8 mouse cellular contexts compared by ENCODE assay signal in genomic region chr7:24902630-24903443, GRCm38 (mm10). TPM values are rescaled to one million over a fixed set of nuclear protein-coding genes. Genes with fewer than 3 reads are reported as not detected.
DNase-seq lines count a peak whose midpoint lies in the region; ATAC-seq and TF ChIP-seq lines count a peak whose summit lies in the region.

Arhgef1 (plus strand) TSS chr7:24902912.

- peaks cover 3% of the 10 kb centered on the region; the same call in 1 of the 2 replicates for H3K36me3 ChIP-seq in embryonic facial prominence, embryonic 15.5 days
- 0 out of 2 replicates have a peak, but pooled peaks cover 2% of the 10 kb centered on the region for H3K36me3 ChIP-seq in heart, embryonic 14.5 days (ENCODE audit: control insufficient read depth, insufficient read depth, low read length)
- H3K36me3 ChIP-seq in kidney, postnatal 0 days (ENCODE audit: insufficient read depth, low read length), result no peaks in the 10 kb centered on the region
- H3K36me3 ChIP-seq in liver, postnatal 0 days (replicated peaks; ENCODE audit: insufficient read depth, low read length), result peaks cover 6% of the 10 kb centered on the region; the same call in 1 of the 2 replicates
- H3K36me3 ChIP-seq in neural tube, embryonic 13.5 days, result no peaks in the 10 kb centered on the region
- H3K36me3 ChIP-seq in thymus, adult 2 months (ENCODE audit: control insufficient read depth, insufficient read depth, low read length), result no peaks in the 10 kb centered on the region

- DNase-seq in CD4-positive, CD25-positive, alpha-beta regulatory T cell, adult 2 months (ENCODE audit: low read depth, low spot score), result peak; percentile 85
- peak; percentile 76 for DNase-seq in adrenal gland, postnatal 25 days
- DNase-seq in kidney, postnatal 0 days (ENCODE audit: low spot score), result peak; percentile 71
- DNase-seq in liver, postnatal 0 days, result peak; percentile 80
- peak; percentile 79 for DNase-seq in thymus, adult 2 months

- H3K4me3 ChIP-seq in embryonic facial prominence, embryonic 15.5 days (replicated peaks), result peak within 1 kb of the TSS; percentile 82
- H3K4me3 ChIP-seq in heart, embryonic 14.5 days (ENCODE audit: control insufficient read depth in 1 of 2, insufficient read depth in 1 of 2, low read depth in 1 of 2, low read length in 2 of 2), result peak within 1 kb of the TSS; percentile 75 to 82
- peak within 1 kb of the TSS; percentile 77 for H3K4me3 ChIP-seq in kidney, postnatal 0 days (replicated peaks; ENCODE audit: low read depth, low read length)
- peak within 1 kb of the TSS; percentile 70 for H3K4me3 ChIP-seq in liver, postnatal 0 days (ENCODE audit: low read depth, low read length)
- peak within 1 kb of the TSS; percentile 66 for H3K4me3 ChIP-seq in neural tube, embryonic 13.5 days
- peak within 1 kb of the TSS; percentile 91 for H3K4me3 ChIP-seq in thymus, adult 2 months (ENCODE audit: control insufficient read depth, insufficient read depth, low read length)

- no peak for TF ChIP-seq EP300 in liver, postnatal 0 days (IDR thresholded peaks at IDR 0.05; ENCODE audit: low read depth)

- WGBS in embryonic facial prominence, embryonic 15.5 days, result 3% methylated on average over 65 of the region's 68 CpGs
- 7% methylated on average over 46 of the region's 68 CpGs for WGBS in heart, embryonic 14.5 days
- 3% methylated on average over 58 of the region's 68 CpGs for WGBS in kidney, postnatal 0 days
- 6% methylated on average over 52 of the region's 68 CpGs for whole genome bisulfite sequencing in liver, postnatal 0 days (ENCODE audit: insufficient replicate concordance)
- 9% methylated on average over 37 of the region's 68 CpGs for WGBS in neural tube, embryonic 13.5 days
- whole genome bisulfite sequencing in thymus, adult 2 months, result 1% methylated on average over 57 of the region's 68 CpGs

- H3K4me2 ChIP-seq in embryonic facial prominence, embryonic 15.5 days (replicated peaks), result peak within 1 kb of the TSS; percentile 73
- H3K4me2 ChIP-seq in heart, embryonic 14.5 days (ENCODE audit: low read length), result peak within 1 kb of the TSS; percentile 80
- peak within 1 kb of the TSS; percentile 74 for H3K4me2 ChIP-seq in kidney, postnatal 0 days (ENCODE audit: low read length)
- H3K4me2 ChIP-seq in liver, postnatal 0 days (ENCODE audit: low read depth, low read length), result peak within 1 kb of the TSS; percentile 97
- H3K4me2 ChIP-seq in neural tube, embryonic 13.5 days, result peak within 1 kb of the TSS; percentile 75

- H3K4me1 ChIP-seq in embryonic facial prominence, embryonic 15.5 days, result peaks cover 37% of the 10 kb centered on the region
- H3K4me1 ChIP-seq in heart, embryonic 14.5 days (ENCODE audit: control insufficient read depth in 2 of 2, insufficient read depth in 2 of 2, low read length in 2 of 2), result peaks cover 14 to 40% of the 10 kb centered on the region in 2 experiments; a peak in 3 of 4 replicates
- H3K4me1 ChIP-seq in kidney, postnatal 0 days (replicated peaks; ENCODE audit: insufficient read depth, low read length), result peaks cover 11% of the 10 kb centered on the region; the same call in 1 of the 2 replicates
- H3K4me1 ChIP-seq in liver, postnatal 0 days (ENCODE audit: insufficient read depth), result peaks cover 35% of the 10 kb centered on the region
- peaks cover 49% of the 10 kb centered on the region for H3K4me1 ChIP-seq in neural tube, embryonic 13.5 days (replicated peaks)
- H3K4me1 ChIP-seq in thymus, adult 2 months (replicated peaks; ENCODE audit: control insufficient read depth, insufficient read depth, low read length), result peaks cover 31% of the 10 kb centered on the region

- no peaks in the 10 kb centered on the region for H3K27me3 ChIP-seq in embryonic facial prominence, embryonic 15.5 days
- H3K27me3 ChIP-seq in heart, embryonic 14.5 days (ENCODE audit: control insufficient read depth, insufficient read depth, low read length), result no peaks in the 10 kb centered on the region
- no peaks in the 10 kb centered on the region for H3K27me3 ChIP-seq in kidney, postnatal 0 days (ENCODE audit: insufficient read depth, low read length)
- H3K27me3 ChIP-seq in liver, postnatal 0 days (ENCODE audit: insufficient read depth, low read length), result no peaks in the 10 kb centered on the region
- H3K27me3 ChIP-seq in neural tube, embryonic 13.5 days, result no peaks in the 10 kb centered on the region
- no peaks in the 10 kb centered on the region for H3K27me3 ChIP-seq in thymus, adult 2 months (ENCODE audit: control insufficient read depth, insufficient read depth, low read length)

- peak within 1 kb of the TSS; percentile 91 for H3K27ac ChIP-seq in embryonic facial prominence, embryonic 15.5 days (replicated peaks)
- H3K27ac ChIP-seq in heart, embryonic 14.5 days (replicated peaks in 1 of 2; ENCODE audit: control insufficient read depth in 1 of 2, insufficient read depth in 1 of 2, low read depth in 2 of 2, low read length in 2 of 2), result peak within 1 kb of the TSS; percentile 78 to 89
- H3K27ac ChIP-seq in kidney, postnatal 0 days, result peak within 1 kb of the TSS; percentile 92
- peak within 1 kb of the TSS; percentile 95 for H3K27ac ChIP-seq in liver, postnatal 0 days (ENCODE audit: low read depth)
- peak within 1 kb of the TSS; percentile 81 for H3K27ac ChIP-seq in neural tube, embryonic 13.5 days (replicated peaks)
- H3K27ac ChIP-seq in thymus, adult 2 months (ENCODE audit: control insufficient read depth, insufficient read depth, low read length), result peak within 1 kb of the TSS; percentile 90

- TF ChIP-seq CTCF in kidney, postnatal 0 days (IDR thresholded peaks at IDR 0.05; ENCODE audit: low read depth), result no peak
- no peak for TF ChIP-seq CTCF in liver, postnatal 0 days (IDR thresholded peaks at IDR 0.05; ENCODE audit: low read depth)
- TF ChIP-seq CTCF in thymus, adult 2 months (IDR thresholded peaks at IDR 0.05; ENCODE audit: borderline replicate concordance, control insufficient read depth, extremely low read depth, insufficient read depth, low read length, poor library complexity), result peak; percentile 11; the same call in 1 of the 2 replicates

- no peaks in the 10 kb centered on the region for H3K9me3 ChIP-seq in embryonic facial prominence, embryonic 15.5 days (replicated peaks)
- H3K9me3 ChIP-seq in heart, embryonic 14.5 days (ENCODE audit: control insufficient read depth, low read length), result no peaks in the 10 kb centered on the region
- H3K9me3 ChIP-seq in kidney, postnatal 0 days (replicated peaks; ENCODE audit: low read length), result no peaks in the 10 kb centered on the region
- no peaks in the 10 kb centered on the region for H3K9me3 ChIP-seq in liver, postnatal 0 days (ENCODE audit: low read length)
- no peaks in the 10 kb centered on the region for H3K9me3 ChIP-seq in neural tube, embryonic 13.5 days

- ATAC-seq in embryonic facial prominence, embryonic 15.5 days (ENCODE audit: insufficient number of reproducible peaks, low FRiP score, low TSS enrichment, low read depth), result 0 out of 2 replicates have a peak, but pooled peaks have one; percentile 7
- peak; percentile 7; the same call in 1 of the 2 replicates for ATAC-seq in heart, embryonic 14.5 days (ENCODE audit: insufficient number of reproducible peaks, insufficient read depth, low FRiP score, low read depth)
- ATAC-seq in kidney, postnatal 0 days (replicated peaks; ENCODE audit: low FRiP score, low read depth), result no peak
- ATAC-seq in liver, postnatal 0 days, result peak; percentile 37
- no peak for ATAC-seq in neural tube, embryonic 13.5 days (ENCODE audit: low read depth)

- TF ChIP-seq POLR2A in thymus, adult 2 months (IDR thresholded peaks at IDR 0.05; ENCODE audit: control insufficient read depth, extremely low read depth, insufficient read depth, low read length, poor library complexity), result peak; percentile 89

- peak within 1 kb of the TSS; percentile 80 for H3K9ac ChIP-seq in embryonic facial prominence, embryonic 15.5 days
- H3K9ac ChIP-seq in heart, embryonic 14.5 days (ENCODE audit: low read length), result peak within 1 kb of the TSS; percentile 84
- peak within 1 kb of the TSS; percentile 77 for H3K9ac ChIP-seq in kidney, postnatal 0 days (ENCODE audit: low read depth, low read length)
- peak within 1 kb of the TSS; percentile 79 for H3K9ac ChIP-seq in liver, postnatal 0 days (replicated peaks)
- H3K9ac ChIP-seq in neural tube, embryonic 13.5 days, result peak within 1 kb of the TSS; percentile 78

RNA-seq across cellular contexts. Expression of gene Arhgef1, which starts in this region (rescaled TPM):
- total RNA-seq in adrenal gland, postnatal 25 days (2021), result 126 and 138 TPM in 2 replicates
- 121 and 126 TPM in 2 replicates for polyA plus RNA-seq in embryonic facial prominence, embryonic 15.5 days (2015; fragmentation: Nextera tagmentation; extraction: Ambion mirVana)
- 58.4 and 63.3 TPM in 2 replicates for polyA plus RNA-seq in heart, embryonic 14.5 days (2014; fragmentation: Nextera tagmentation; extraction: Ambion mirVana)
- 63.6 and 66.1 TPM in 2 replicates for polyA plus RNA-seq in kidney, postnatal 0 days (2015; fragmentation: Nextera tagmentation; extraction: Ambion mirVana)
- polyA plus RNA-seq in liver, postnatal 0 days (2015; fragmentation: Nextera tagmentation; extraction: Ambion mirVana), result 30.2 and 30.4 TPM in 2 replicates
- 61.9 and 63.8 TPM in 2 replicates for polyA plus RNA-seq in neural tube, embryonic 13.5 days (2015; fragmentation: Nextera tagmentation; extraction: Ambion mirVana)
- polyA plus RNA-seq in thymus, adult 2 months (2012; rRNA removed), result 1,726 and 1,877 TPM in 2 replicates

Comparison
In these comparisons a context has a peak if more than half of its experiments do, and no peak if none do; other contexts are left out.
1. RNA of gene Arhgef1 (polyA plus RNA-seq): 1,726 to 1,877 TPM in thymus, adult 2 months; 121 to 126 TPM in embryonic facial prominence, embryonic 15.5 days, 63.6 to 66.1 TPM in kidney, postnatal 0 days, 58.4 to 63.3 TPM in heart, embryonic 14.5 days, 61.9 to 63.8 TPM in neural tube, embryonic 13.5 days and 30.2 to 30.4 TPM in liver, postnatal 0 days; every median in the first group is over 10 times any median in the second.
2. ATAC-seq: peak in embryonic facial prominence, embryonic 15.5 days (single experiment), heart, embryonic 14.5 days (single experiment) and liver, postnatal 0 days (single experiment); none in kidney, postnatal 0 days (single experiment) and neural tube, embryonic 13.5 days (single experiment).
3. Peak in every context shown above with its lines, with median percentiles within 50 percentile points of each other: DNase-seq, H3K27ac ChIP-seq, H3K4me2 ChIP-seq, H3K4me3 ChIP-seq and H3K9ac ChIP-seq.